Mouse (Mus musculus) C3H10T1/2 (cell line): ENCODE results near the gene Renbp. TPM values are rescaled to one million over a fixed set of nuclear protein-coding genes. Genes with fewer than 3 reads are reported as not detected.

ENCODE experiments used
- polyA plus RNA-seq, 2 experiments: library from polyadenylated mRNA; unstranded; fragments of >200 nt; fragmentation: generic; extraction: Trizol; gene quantifications; one replicate each; pipeline ENCODE4 v1.2.1; 2012; ENCODE audit warnings: missing spikeins in 2 of 2

Renbp gene
- 100 to 1,000 TPM in 1 of 2 experiments, 10 to 100 TPM in 1; 72.0 to 105 TPM for polyA plus RNA-seq

GRCm38 (mm10) chrX:73930402-73931062 lies at the start of gene Renbp:
Renbp (minus strand) TSS chrX:73930850.

GRCm38 (mm10) chrX:73966248-73967176 lies 35.9 kb upstream of the Renbp start, which contains the start of gene Hcfc1:
Hcfc1 (minus strand) TSS chrX:73966357.

GRCm38 (mm10) chrX:73921823-73922549 lies 8.7 kb downstream of the Renbp start, which contains the start of the genes Arhgap4 and Naa10:
Arhgap4 (minus strand) TSS chrX:73921870.
Naa10 (minus strand) TSS chrX:73921944.

GRCm38 (mm10) chrX:73895719-73896118 lies 34.9 kb downstream of the Renbp start, which contains the start of gene L1cam:
L1cam (minus strand) TSS chrX:73896105.

GRCm38 (mm10) chrX:73891551-73892152 lies 39.0 kb downstream of the Renbp start, which contains the start of gene Avpr2:
Avpr2 (plus strand) TSS chrX:73892102.

Other genes with a start within 250 kb of the Renbp start
- gene Bcap31, start 214.7 kb downstream of the Renbp start, polyA plus RNA-seq: 100 to 1,000 TPM; 193 to 264 TPM
- gene Abcd1, start 214.3 kb downstream of the Renbp start, polyA plus RNA-seq: 10 to 100 TPM in 1 of 2 experiments, 1 to 10 TPM in 1; 9.6 to 31.9 TPM
- under 1 TPM; 0.01 to 0.14 TPM for gene Plxnb3, start 173.8 kb downstream of the Renbp start, polyA plus RNA-seq
- under 1 TPM; 0.05 TPM for gene Srpk3, start 156.4 kb downstream of the Renbp start, polyA plus RNA-seq
- 100 to 1,000 TPM; 163 to 221 TPM for gene Idh3g, start 144.0 kb downstream of the Renbp start, polyA plus RNA-seq
- 100 to 1,000 TPM; 325 to 480 TPM for gene Ssr4, start 143.8 kb downstream of the Renbp start, polyA plus RNA-seq
- 10 to 100 TPM in 1 of 2 experiments, 1 to 10 TPM in 1; 6.4 to 20.0 TPM for gene Pdzd4, start 105.9 kb downstream of the Renbp start, polyA plus RNA-seq
- gene Avpr2, start 38.7 kb downstream of the Renbp start, polyA plus RNA-seq: under 1 TPM in 1 of 2 experiments, not detected in 1; 0.04 TPM
- 1 to 10 TPM in 1 of 2 experiments, under 1 TPM in 1; 0.99 to 3.3 TPM for gene L1cam, start 34.7 kb downstream of the Renbp start, polyA plus RNA-seq
- under 1 TPM; 0.06 to 0.70 TPM for gene Arhgap4, start 9.0 kb downstream of the Renbp start, polyA plus RNA-seq
- gene Naa10, start 8.9 kb downstream of the Renbp start, polyA plus RNA-seq: 100 to 1,000 TPM; 112 to 318 TPM
- 10 to 100 TPM; 20.7 to 43.7 TPM for gene Hcfc1, start 35.5 kb upstream of the Renbp start, polyA plus RNA-seq
- 10 to 100 TPM; 18.9 to 33.1 TPM for gene Irak1, start 93.1 kb upstream of the Renbp start, polyA plus RNA-seq
- under 1 TPM; 0.05 to 0.50 TPM for gene Opn1mw, start 196.6 kb upstream of the Renbp start, polyA plus RNA-seq
- gene Mecp2, start 204.5 kb upstream of the Renbp start, polyA plus RNA-seq: 1 to 10 TPM; 6.4 to 8.6 TPM
- gene Tex28, start 237.0 kb upstream of the Renbp start, polyA plus RNA-seq: not detected
- not detected for gene Tktl1, start 246.4 kb upstream of the Renbp start, polyA plus RNA-seq